Mouse (Mus musculus): ENCODE measurements around the gene Tmem183a. TPM values are rescaled to one million over a fixed set of nuclear protein-coding genes. Genes with fewer than 3 reads are reported as not detected.

The Tmem183a gene
- total RNA-seq (2023), result 69.8 TPM

GRCm38 (mm10) chr1:134361857-134362212 is at the start of gene Tmem183a:
TSS of gene Tmem183a (minus strand) at chr1:134361979.

GRCm38 (mm10) chr1:134405509-134406413 is 44.0 kb upstream of the Tmem183a start, which contains the start of gene Cyb5r1:
TSS of gene Cyb5r1 (plus strand) at chr1:134405559.

GRCm38 (mm10) chr1:134385666-134386065 is 23.9 kb upstream of the Tmem183a start, which contains the start of gene 4933406M09Rik:
TSS of gene 4933406M09Rik (plus strand) at chr1:134385940.

GRCm38 (mm10) chr1:134332770-134333271 is 29.0 kb downstream of the Tmem183a start, which contains the start of gene Ppfia4:
TSS of gene Ppfia4 (minus strand) at chr1:134332928.

Other genes starting within 250 kb of the Tmem183a start
- gene Chil1, start 179.8 kb downstream of the Tmem183a start, total RNA-seq (2023), result 1.0 TPM
- not detected for gene Mybph, start 168.5 kb downstream of the Tmem183a start, total RNA-seq (2023)
- gene Adora1, start 126.5 kb downstream of the Tmem183a start, total RNA-seq (2023), result not detected
- not detected for gene Myog, start 72.0 kb downstream of the Tmem183a start, total RNA-seq (2023)
- 0.95 TPM for gene Ppfia4, start 29.1 kb downstream of the Tmem183a start, total RNA-seq (2023)
- gene 4933406M09Rik, start 24.0 kb upstream of the Tmem183a start, total RNA-seq (2023), result not detected
- gene Cyb5r1, start 43.6 kb upstream of the Tmem183a start, total RNA-seq (2023), result 17.5 TPM
- gene Adipor1, start 53.4 kb upstream of the Tmem183a start, total RNA-seq (2023), result 77.8 TPM
- gene Klhl12, start 93.6 kb upstream of the Tmem183a start, total RNA-seq (2023), result 40.0 TPM
- gene Rabif, start 132.7 kb upstream of the Tmem183a start, total RNA-seq (2023), result 19.6 TPM
- not detected for gene Mgat4e, start 187.7 kb upstream of the Tmem183a start, total RNA-seq (2023)
- gene Kdm5b, start 198.2 kb upstream of the Tmem183a start, total RNA-seq (2023), result 47.7 TPM

Measured in CD8-positive naive resting alpha-beta T cell, adult 57 days (primary cell).